Mouse (Mus musculus): ENCODE measurements at regions not wholly inside any gene's neighbourhood (a gene's known extent, or its start where the extent isn't known, plus 50 kb on each side); places are given as distances from the start of the nearest gene placed in this dataset.

GRCm38 (mm10) chr7:133469106-133469505 lies 132.9 kb downstream of the Tex36 start:
- no peak for DNase-seq (ENCODE audit: extremely low spot score, low spot score)

GRCm38 (mm10) chr7:133468346-133468745 lies 133.6 kb downstream of the Tex36 start:
- DNase-seq (ENCODE audit: extremely low spot score, low spot score) = no peak

- DNase-seq (ENCODE audit: extremely low spot score, low spot score) = no peak
These were observed 134.4 kb downstream of the Tex36 start for GRCm38 (mm10) chr7:133467579-133467978.

GRCm38 (mm10) chr7:133459306-133459705 lies 142.7 kb downstream of the Tex36 start:
- DNase-seq (ENCODE audit: extremely low spot score, low spot score) = no peak

GRCm38 (mm10) chr7:133457436-133458324 lies 144.3 kb downstream of the Tex36 start:
- DNase-seq (ENCODE audit: extremely low spot score, low spot score) = no peak

GRCm38 (mm10) chr7:133450246-133450645 lies 151.7 kb downstream of the Tex36 start:
- no peak for DNase-seq (ENCODE audit: extremely low spot score, low spot score)

GRCm38 (mm10) chr7:133447079-133447478 lies 154.9 kb downstream of the Tex36 start:
- DNase-seq (ENCODE audit: extremely low spot score, low spot score) = no peak

GRCm38 (mm10) chr7:133441661-133442060 lies 160.3 kb downstream of the Tex36 start:
- no peak for DNase-seq (ENCODE audit: extremely low spot score, low spot score)

GRCm38 (mm10) chr7:133441169-133441568 lies 160.8 kb downstream of the Tex36 start:
- DNase-seq (ENCODE audit: extremely low spot score, low spot score) = no peak

- no peak for DNase-seq (ENCODE audit: extremely low spot score, low spot score)
These were observed 161.2 kb downstream of the Tex36 start for GRCm38 (mm10) chr7:133440711-133441110.

- DNase-seq (ENCODE audit: extremely low spot score, low spot score) = no peak
These were observed 161.9 kb downstream of the Tex36 start for GRCm38 (mm10) chr7:133440086-133440485.

GRCm38 (mm10) chr7:133438631-133439030 lies 163.3 kb downstream of the Tex36 start:
- no peak for DNase-seq (ENCODE audit: extremely low spot score, low spot score)

GRCm38 (mm10) chr7:133437866-133438265 lies 164.1 kb downstream of the Tex36 start:
- no peak for DNase-seq (ENCODE audit: extremely low spot score, low spot score)

GRCm38 (mm10) chr7:133435596-133436357 lies 166.2 kb downstream of the Tex36 start:
- DNase-seq (ENCODE audit: extremely low spot score, low spot score) = no peak

- DNase-seq (ENCODE audit: extremely low spot score, low spot score) = no peak
These were observed 167.7 kb downstream of the Tex36 start for GRCm38 (mm10) chr7:133434027-133434820.

GRCm38 (mm10) chr7:133432343-133432742 lies 169.6 kb downstream of the Tex36 start:
- DNase-seq (ENCODE audit: extremely low spot score, low spot score) = no peak

GRCm38 (mm10) chr7:133402072-133402471 lies 199.9 kb downstream of the Tex36 start:
- DNase-seq (ENCODE audit: extremely low spot score, low spot score) = no peak

- DNase-seq (ENCODE audit: extremely low spot score, low spot score) = no peak
These were observed 201.3 kb downstream of the Tex36 start for GRCm38 (mm10) chr7:133400691-133401090.

- no peak for DNase-seq (ENCODE audit: extremely low spot score, low spot score)
These were observed 213.2 kb downstream of the Tex36 start for GRCm38 (mm10) chr7:133388716-133389115.

- no peak for DNase-seq (ENCODE audit: extremely low spot score, low spot score)
These were observed 219.8 kb downstream of the Tex36 start for GRCm38 (mm10) chr7:133382032-133382712.

GRCm38 (mm10) chr7:133379373-133379772 lies 222.6 kb downstream of the Tex36 start:
- DNase-seq (ENCODE audit: extremely low spot score, low spot score) = no peak

Data from neural tube, embryonic 10.5 days (tissue).